Mouse (Mus musculus): ENCODE data around the gene Xylt1.
A peak's percentile ranks its signal among the peaks of the same experiment; 100 is the strongest.

The Xylt1 gene

DNA sequence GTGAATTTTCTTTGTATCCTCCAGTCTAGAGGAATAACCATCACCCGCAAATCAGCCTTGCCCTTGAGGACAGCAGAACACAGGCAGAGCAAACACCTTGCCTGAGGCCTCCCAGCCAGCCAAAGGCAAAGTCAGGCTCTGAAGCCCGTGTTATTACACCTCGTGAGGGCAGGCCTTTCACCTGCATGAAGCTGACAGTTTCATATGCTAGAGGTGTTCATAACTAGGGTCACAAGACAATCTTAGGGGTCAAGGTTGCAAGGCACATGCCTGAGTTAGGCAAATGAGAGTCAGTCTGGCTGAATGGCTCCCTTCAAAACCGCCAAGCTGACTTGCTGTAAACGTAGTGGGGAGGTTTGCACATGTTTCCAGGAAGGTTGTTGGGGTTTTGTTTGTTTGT lies 186.5 kb downstream of the Xylt1 start:
- no peak for DNase-seq

- no peak for DNase-seq
These were observed 187.0 kb downstream of the Xylt1 start for GRCm38 (mm10) chr7:117567653-117568340.

- no peak for DNase-seq
These were observed 190.4 kb downstream of the Xylt1 start for GRCm38 (mm10) chr7:117571131-117571530.

- no peak for DNase-seq
These were observed 190.9 kb downstream of the Xylt1 start for GRCm38 (mm10) chr7:117571713-117572112.

DNA sequence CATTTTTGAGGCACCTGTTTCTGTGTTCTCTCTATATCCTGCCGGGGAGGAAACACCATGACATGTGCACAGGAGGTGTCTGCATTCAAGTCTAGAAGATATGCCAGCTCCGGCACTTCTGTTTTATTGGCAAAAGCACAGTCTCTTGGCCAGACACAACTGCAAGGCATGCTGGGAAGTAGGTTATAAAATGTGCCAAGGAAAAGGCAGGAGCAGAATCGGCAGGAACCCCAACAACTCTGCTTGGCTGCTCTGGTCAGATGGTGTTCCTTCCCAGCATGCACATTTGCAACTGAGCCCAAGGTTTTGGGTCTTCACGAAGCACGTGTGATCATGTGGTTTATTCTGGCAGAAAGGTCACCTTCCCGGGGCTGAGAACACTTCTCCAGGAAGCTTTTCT lies 192.4 kb downstream of the Xylt1 start:
- DNase-seq = no peak

DNA sequence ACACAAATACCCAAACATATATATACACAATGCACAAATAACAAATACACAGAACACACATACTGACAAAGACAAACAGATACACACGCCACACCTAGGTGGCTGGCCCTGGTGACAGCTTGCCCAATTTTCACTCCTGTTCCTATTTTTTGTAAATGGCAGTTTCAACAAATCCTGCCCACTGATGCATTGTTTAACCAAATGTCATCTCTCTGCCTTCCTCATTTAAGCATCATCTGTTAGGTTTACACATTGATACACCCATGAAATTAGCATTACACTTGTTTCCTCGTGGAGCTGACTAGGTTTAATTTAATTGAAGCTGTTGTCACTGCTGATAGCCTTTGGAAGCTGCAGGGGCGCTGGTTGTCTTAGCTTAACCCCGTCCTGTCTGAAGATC lies 194.6 kb downstream of the Xylt1 start:
- no peak for DNase-seq

- no peak for DNase-seq
These were observed 196.3 kb downstream of the Xylt1 start for GRCm38 (mm10) chr7:117577035-117577434.

DNA sequence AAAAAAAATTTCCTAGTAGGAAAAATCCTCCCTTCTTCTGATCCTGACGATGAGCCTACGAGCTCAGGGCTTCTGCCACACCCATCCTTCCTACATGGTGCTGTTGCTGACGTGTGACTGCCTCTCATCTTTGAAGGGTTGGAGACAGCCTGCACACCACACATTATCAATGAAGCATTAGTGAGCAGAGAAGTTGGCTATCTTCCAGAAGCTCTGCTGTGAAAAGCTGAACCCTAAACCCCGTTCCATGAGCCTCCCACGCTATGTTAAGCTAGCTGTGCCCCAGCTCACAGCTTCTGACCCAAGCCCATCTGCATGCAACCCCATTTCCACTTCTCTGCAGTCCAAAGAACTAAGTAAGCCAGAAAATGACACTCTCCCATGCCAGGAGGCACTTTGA lies 204.4 kb downstream of the Xylt1 start:
- no peak for DNase-seq

DNA sequence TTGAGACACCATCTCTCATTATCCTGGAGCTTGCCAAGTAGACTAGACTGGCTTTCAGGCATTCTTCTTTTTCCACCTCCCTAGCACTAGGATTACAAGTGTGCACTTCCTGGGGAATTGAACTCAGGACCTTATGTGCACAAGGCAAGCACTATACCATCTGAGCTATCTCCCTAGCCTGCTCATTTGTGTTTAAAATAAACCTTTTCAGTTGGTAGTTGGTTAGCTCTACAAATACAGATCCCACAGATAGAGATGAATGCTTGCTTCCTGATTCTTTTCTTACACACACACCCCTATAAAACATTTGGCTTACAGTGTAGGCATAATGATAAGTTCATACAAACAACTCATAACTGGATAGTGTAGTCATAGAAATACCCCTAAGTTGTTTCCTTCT lies 206.0 kb downstream of the Xylt1 start:
- no peak for DNase-seq

DNA sequence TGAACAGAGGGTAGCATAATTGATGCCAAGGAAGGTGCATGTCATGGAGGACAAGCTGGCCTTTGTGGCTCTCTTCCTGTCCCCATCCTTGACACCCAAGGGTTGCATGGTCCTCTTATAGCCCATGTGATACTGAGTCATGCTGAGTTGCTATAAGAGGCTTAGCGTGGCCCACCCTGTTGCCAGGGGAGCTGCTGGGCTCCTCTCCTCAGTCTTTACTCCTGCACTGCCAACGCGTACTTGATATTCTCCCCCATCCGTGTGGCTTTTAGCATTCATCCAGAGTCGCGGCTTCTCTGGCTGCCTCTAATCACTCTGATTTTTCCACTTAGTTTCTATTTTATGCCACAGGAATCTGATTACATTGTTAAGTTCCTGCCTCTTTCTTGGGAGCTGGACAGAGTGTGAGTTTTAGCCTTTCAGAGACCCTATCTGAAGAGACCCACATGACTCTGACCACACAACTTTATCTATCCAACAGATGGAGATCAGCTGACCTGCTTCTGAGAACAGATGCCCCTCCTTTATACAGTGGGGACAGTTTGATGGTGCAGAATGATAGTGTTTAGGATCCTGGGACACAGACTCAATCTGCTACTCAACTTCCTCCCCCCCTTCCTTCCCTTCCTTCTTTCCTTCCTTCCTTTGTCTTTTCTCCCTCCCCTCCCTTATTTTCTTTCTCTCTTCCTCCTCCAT lies 206.6 kb downstream of the Xylt1 start:
- DNase-seq = no peak

- peak; percentile 26 for DNase-seq
These were observed 207.6 kb downstream of the Xylt1 start for GRCm38 (mm10) chr7:117588426-117588825.

- DNase-seq = no peak
These were observed 208.6 kb downstream of the Xylt1 start for GRCm38 (mm10) chr7:117589359-117589758.

- no peak for DNase-seq
These were observed 209.0 kb downstream of the Xylt1 start for GRCm38 (mm10) chr7:117589820-117590219.

GRCm38 (mm10) chr7:117594191-117594590 lies 213.4 kb downstream of the Xylt1 start:
- no peak for DNase-seq

DNA sequence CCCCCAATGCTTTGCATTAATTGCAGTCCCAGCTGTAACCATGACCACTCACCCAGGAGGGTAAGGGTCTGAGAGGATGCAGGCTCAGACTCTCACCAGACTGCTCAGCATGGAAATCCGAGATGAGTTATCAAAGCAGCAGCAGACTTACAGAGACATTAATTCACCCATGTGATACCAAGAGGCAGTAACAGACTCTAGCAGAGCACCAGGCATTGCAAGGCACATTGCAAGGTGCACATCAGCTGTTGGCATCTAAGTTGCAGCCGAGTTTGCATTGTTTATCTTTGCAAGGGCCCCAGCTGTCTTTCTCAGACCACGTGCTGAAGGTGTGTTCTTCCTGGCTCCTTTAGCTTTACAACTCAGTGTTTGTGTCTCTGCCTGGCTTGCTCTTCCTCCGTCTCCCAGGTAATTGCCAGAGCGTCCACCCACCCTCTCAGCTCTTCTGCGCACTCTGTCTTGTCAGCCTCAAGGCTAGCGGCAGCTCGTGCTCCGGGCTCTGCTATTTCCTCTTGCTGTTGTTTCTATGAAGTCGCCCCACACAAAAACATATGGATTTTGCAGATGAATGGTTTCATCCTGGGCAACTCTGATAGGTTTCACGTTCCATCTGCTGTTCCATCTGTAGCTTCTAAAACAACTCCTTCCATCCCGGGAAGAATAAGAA lies 214.4 kb downstream of the Xylt1 start:
- DNase-seq = no peak

DNA sequence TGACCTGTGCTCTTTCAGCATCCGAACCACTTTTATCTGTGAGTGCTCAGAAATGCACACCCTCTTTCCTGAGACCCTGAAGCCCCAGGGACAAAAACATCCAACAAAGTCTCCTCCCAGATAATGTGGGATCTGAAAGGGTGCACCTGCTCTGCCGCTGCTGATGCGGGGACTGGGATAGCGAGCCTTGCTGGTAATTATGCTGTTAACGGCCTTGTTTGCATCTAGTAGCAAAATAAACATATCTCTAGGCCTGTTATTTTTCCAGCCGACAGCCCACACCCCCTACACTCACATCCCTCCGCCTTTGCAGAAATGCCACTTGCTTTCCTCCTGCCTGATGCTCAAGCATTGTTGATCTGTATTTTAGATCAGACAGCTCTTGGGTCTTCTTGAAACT lies 219.7 kb downstream of the Xylt1 start:
- DNase-seq = no peak

DNA sequence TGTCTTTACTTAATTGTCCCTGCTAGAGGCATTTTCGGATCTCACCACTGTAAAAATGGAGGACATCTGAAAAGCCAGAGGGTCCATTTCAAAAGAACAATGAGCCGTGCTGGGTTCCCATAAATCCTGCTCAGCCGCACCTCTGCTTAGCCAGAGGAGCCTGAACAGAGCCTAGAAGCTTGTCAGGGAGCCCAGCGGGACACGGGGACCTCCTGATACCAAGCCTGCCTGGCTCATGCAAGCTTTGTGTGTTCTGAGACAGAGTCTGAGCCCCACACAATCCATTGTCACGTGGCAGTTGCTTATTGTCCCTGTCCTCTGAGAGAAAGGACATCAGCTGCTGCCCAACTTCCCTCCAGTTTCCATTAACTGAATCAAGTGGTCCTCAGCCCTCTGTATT lies 229.7 kb downstream of the Xylt1 start:
- DNase-seq = no peak

DNA sequence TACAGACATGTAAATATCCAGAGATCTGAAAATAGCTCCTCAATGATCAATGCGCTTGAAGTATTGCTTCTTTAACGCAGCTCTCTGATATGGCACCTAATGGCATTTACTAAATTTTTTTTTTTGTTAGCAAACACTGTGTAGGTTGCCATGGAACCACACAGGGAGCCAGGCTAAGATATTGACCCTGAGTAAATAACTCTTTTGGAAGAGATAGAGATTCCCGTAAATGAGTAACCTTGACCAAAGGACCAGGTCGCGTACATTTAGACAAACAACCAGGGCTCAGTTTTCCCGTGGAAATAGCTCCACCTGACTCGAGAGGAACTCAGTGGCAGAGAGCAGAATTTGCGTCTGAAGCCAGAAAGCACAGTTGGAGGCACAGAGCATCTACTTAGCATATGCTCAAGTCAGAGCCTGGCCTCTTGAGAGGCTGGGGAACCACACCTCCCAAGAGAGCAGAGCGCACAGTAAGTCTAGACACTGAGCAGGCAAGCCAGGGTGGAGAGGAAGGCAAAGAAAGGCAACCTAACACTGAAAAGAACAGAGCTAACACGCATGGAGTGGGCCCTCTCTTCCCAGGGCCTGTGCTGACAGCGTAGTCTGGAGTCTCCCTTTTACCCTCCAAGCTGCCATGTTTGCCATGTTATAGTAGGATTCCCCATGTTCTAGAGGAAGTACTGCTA lies 232.2 kb downstream of the Xylt1 start:
- DNase-seq = no peak

GRCm38 (mm10) chr7:117613796-117614195 lies 233.0 kb downstream of the Xylt1 start:
- no peak for DNase-seq

DNA sequence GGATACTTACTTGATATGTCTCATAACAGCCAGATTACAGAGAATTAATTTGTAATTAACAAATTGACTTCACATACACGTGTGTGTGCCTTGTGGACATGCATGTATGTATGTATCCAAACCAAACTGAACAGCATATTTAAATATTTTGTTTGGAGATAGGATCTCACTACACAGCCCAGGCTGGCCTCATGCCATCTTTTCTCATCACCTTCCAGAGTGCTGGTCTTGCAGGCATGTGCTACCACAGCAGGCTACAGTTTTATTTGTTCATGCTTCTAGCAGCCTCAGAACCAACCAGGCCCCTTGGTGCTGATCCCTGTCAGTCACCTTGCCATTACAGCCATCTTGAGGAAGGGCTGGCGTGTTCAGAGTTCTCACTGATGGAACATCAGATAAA lies 233.6 kb downstream of the Xylt1 start:
- DNase-seq = no peak

DNA sequence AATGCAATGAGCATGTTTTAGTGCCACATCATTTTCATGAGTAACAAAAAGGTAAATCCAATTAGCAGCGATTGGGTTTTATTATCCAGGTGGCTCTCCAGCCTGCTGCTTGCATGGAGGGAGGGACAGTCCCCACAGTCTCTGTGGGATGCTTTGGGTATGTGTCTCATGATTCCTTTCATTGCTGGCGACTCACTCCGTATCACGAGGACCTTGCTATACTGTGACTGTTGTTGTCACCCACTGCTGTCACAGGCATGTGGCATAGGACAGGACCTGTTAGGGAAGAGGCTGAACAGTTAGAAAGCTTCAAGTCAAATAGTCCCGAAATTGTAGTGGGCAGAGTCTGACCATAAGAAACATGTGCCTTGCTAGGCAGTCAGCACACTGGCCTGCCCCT lies 234.1 kb downstream of the Xylt1 start:
- DNase-seq = no peak

GRCm38 (mm10) chr7:117616277-117616676 lies 235.5 kb downstream of the Xylt1 start:
- DNase-seq = no peak

DNA sequence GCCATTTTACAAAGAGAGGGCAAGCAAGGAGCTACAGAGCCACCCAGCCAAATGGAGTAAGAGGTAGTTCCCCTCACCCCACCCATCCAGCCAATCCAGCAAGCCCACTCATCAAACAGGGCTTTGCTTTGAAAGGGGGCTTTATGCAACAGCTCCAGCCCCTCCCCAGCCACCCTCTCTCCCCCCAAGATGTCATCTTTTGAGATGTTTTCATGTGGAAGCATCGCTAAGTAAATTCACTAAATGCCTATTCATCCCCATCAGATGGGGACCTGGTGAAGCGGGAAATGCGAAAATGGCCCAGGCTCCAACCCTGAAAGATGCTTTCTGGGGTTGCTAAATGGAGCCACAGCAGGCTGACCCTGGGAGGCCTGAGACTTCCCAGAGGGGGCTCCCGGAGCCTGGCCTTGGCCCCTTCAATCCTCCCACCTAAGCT lies 238.0 kb downstream of the Xylt1 start:
- no peak for DNase-seq

GRCm38 (mm10) chr7:117621566-117621965 lies 240.8 kb downstream of the Xylt1 start:
- no peak for DNase-seq

Measured in kidney, postnatal 14 days (tissue).